Mouse (Mus musculus): ENCODE results near the gene 1600014C23Rik.

Gene 1600014C23Rik

DNA sequence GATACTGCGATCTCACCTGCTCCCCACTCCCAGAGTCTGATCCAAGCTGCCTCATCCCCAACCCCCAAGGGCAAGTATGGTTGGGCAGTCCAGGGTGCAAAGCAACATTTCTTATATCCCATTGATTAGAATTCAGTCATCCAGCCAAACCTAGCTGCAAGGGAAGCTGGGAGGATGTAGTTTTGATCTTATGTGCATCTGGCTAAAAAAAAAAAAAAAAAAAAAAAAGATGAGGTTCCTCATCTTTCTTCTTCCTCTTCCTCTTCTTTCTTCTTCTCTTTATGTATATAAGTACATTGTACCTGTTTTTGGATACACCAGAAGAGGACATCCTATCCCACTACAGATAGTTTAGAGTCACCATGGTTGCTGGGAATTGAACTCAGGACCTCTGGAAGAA is 17.7 kb upstream of the 1600014C23Rik start:
- DNase-seq = no peak

DNA sequence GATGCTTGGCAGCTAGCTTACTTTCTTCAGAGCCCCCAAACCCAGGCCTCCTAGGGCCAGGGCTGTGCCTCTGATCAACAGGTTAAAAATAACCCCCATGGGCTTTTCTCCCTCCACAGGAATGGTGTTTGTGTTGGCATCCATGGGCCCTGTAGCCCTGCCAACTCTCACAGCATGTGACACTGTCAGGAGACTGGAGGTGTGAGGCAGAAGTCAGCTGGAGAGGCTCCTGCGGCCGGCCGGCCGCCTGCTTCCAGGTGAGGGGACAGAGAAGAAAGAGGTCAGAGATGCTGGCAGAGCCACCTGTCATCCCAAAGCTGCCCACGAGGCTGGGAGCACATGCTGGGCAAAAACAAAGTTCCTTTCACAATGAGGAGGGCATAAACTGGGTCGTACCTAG is 15.5 kb upstream of the 1600014C23Rik start:
- peak; percentile 54 to 63 for DNase-seq

DNA sequence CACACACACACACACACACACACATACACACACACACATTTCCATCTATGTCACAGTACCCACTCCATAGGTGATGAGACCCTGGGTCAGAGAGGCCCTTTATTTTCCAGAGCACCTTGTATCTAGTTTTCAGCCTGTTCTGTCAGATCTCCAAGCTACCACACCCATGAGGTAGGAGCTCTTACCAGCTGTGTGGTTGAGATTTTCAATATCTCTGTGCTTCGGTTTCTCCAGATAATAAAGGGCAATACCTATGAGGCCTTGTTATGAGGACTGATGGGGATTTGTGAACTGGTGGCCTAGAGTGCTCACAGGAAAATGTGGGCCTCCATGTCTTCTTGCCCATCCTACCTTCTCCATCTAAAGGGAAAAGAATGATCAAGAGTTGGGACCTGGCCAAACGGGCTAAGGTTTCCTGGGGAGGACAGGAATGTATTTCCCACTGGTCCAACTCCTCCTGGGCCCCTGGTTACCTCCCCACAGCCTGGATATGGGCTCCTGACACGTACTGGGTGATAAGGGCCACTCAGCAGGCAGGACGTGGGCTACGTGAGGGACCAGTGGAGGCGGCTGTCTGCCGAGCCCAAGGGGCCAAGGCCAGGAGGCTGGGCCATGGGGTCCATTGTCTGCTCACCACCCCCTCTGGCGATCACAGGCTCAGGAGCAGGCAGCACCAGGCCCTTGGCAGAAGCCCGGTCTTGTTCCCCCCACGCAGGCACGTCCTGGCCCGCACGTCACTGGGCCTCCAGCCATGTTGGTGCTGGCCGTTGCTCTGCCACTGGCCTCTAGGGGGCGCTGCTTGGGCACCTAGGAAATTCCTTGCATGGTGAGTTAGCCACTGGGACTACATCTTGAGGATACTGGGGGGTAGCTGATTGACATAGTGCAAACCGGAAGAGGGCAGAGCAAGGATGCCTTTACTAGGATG is 14.5 kb upstream of the 1600014C23Rik start:
- DNase-seq = peak in 1 of 2 experiments; percentile 52

DNA sequence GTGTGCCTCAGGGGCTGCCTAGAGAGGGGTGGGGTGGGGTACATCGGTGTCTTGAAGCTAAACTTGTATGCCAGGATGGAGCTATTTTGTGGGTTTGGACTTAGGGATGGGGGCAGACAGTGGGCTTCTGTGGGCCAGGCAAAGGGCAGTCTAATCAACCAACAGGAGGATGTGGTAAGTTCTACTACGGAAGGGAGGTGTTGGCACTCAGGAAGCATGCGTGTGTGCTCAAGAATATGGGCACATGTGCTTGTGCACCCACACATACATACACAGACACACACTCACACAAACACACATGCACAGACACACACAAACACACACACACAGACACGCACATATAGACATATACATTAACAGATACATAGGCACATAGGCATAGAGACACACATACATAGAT is 13.6 kb upstream of the 1600014C23Rik start:
- DNase-seq = no peak

DNA sequence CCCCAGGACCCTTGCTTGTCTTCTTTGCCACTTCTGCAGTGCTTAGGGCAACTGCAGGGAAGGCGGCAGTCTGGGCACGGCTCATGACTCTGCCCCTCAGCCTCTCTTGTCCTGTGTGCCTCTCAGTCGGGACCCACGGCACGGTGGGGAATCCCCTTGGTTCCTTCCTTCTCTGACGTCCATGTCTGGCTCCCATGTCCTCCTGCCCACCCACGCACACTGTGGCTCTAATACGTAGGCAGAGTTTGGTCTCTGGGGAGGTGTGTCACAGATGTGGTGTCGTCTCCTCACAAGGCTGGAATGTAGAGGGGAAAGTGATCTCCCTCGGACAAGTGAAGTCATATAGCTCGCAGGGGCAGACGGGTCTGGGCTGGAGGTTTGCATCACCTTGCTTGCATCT is 13.1 kb upstream of the 1600014C23Rik start:
- no peak for DNase-seq

DNA sequence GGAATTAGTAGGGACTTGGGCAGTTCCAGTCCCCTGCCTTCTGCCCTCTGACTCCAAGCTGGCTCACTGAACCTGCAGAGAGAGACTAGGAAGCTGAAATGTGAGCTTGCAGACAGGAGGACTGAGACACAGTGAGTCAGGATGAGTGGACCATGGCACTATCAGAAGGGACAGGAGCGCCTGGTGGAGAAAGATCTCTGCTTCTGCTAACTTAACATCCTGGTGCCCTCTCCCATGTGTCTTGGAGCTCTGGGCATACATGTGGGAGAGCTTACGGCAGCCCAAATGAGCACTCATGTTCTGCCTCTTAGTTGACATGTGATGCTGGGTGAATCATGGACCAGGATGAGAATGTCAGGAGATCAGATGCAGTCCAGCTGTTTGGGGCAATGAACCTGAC is 12.0 kb upstream of the 1600014C23Rik start:
- DNase-seq = no peak

DNA sequence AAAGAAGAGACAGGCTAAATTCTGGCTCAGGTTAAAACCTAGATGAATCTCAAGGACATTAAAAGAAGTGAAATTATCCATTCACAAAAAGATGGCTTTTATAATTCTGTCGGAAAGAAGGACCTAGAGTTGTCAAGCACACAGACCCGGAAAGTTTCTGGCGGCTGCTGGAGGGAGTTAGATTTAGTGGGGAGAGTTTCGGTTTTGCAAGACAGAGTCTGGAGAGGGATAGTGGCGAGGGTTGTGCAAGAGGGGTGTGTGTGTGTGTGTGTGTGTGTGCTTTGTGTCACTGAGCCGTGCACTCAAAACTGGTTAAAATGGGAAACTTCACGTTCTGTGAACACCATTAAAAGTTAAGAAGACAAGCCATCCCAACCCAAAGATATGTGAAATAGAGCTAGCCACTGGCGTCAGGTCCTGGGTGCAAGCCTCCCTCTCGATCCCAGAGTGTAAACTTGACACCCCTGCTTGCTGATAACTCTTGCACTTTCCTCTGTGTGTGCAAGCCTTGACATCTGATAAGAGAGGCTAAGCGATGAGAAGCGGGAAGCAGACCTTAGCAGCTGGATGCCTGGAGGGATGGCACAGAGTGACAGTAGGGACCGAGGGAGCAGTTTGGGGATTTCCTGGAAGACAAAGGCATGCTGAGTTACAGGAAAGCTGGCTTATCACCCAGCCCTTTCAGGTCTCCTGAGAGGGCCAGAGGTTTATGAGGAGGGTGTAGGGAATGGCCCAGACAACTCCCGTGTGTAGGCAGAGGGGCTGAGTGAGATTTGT is 8.9 kb upstream of the 1600014C23Rik start:
- no peak for DNase-seq

DNA sequence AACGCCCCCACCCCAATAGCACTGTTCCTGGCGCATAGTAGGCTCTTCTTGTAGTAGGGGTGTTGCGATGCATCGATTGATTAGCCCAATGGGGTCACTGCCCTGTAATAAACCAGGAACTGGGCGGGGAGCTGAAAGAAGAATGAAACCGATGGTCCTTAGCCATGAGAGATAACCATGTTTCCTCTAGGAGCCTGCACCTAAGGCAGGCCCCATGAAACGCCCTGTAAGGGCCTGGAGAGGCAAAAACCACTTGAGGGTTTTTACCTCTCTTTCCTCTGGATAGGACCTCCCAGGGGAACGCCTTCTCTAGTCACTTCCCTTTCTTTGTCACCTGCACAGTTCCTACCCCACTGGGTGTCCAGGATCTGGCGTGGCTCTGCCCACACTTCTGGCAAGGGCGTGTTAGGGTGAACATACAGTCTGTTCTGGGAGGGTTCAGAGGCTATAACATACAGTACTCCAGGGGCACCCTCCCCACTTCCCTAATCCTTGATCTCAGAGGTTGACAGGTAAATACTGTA is 3.5 kb upstream of the 1600014C23Rik start:
- DNase-seq = no peak

DNA sequence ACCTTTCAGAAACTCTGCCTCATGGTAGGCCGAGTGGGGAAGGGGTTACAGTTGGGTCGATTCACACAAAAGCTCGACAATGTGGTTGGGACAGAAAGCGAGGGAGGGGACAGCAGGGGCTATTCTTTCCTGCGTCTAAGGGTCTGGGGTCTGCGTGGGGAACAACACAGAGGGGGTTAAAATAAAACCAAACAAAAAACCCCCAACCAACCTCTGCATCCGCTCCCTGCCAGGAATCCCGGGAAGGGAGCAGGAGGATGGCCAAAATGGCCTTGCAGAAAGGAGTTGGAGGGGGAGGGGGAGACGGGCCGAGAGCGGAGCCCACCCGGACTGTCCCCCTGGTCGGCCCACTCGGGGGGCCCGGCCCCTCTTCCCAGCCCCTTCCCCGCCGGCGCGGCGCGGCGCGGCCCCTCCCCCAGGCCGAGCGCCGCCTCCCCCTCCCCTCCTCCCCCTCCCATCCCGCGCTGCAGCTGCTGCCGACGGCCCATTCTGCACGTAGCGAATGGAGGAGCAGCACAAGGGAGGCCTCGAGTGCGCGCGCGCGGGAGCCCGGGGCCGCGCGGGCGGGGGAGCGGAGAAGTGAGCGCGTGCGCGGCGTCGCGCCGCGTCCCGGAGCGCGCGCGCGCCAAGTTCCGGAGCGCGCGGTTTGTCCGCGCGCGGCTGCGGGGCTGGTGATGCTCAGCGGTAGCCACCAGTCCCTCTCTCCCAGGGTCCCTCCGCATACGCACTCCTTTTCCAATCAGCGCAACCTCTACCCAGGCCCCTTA is 2.9 kb upstream of the 1600014C23Rik start:
- DNase-seq = peak; percentile 77 to 86

DNA sequence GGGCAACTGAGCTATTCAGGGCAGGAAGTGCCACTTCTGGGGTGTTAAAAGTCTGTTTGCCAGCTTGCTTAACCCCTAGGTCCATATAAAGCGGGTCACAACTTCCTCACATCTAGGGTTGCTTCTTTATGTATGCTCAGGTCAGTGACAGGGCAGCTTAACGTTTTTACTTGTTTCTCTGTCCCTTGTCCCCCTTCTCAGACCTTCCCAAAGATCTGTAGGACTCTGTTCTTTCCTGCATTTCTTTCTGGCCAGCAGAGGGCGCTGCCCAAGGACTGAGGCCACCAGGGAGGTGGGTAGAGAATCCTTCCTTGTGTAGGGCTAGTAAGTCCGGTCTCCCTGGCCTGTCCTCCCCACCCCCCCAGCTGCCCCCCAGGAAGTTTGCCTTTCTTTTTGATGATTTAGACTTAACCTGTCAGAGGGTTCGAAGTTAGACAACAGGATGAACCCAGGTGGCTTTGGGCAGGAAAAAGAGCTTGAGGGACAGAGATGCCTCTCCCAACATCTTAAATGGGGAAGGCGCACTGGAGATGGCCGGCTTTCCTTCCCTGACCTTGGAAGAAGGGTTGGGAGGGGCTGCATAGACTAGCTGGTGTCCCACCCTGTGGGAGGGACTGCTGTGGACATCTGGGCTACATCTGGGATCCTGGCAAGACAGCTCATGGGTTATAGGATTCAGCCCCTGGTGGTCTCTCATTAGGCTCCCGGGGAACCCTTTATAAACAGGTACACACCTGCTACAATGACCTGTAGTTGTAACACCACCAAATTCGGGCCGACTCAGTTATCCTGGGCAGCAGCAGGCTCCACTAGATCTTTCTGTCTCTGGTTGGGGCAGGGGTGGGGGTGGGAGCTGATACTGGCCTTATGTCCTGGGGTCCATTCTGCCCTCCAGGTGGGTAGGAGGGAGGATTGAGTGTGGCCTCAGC is 2.0 kb upstream of the 1600014C23Rik start:
- peak; percentile 78 to 92 for DNase-seq

DNA sequence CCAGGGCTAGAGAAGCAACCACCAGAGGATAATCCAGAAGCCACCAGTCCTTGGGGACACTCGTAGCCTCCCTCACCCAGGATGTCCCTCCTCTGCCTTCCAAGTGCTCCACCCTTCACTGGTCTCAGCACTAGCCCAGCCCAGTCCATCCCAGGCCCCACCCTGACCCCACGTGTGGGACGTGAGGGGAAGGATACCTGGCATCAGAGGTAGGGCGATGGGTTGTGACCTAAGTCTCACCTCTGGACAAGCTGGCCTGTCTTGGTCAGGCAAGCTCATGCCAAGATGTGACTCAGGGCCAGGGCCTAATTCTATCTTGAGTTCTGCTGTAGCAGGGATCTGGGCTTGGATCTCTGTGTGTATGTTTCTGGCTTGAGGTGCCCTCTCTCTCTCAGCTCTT is 1.2 kb upstream of the 1600014C23Rik start:
- peak in 1 of 2 experiments; percentile 9 for DNase-seq

DNA sequence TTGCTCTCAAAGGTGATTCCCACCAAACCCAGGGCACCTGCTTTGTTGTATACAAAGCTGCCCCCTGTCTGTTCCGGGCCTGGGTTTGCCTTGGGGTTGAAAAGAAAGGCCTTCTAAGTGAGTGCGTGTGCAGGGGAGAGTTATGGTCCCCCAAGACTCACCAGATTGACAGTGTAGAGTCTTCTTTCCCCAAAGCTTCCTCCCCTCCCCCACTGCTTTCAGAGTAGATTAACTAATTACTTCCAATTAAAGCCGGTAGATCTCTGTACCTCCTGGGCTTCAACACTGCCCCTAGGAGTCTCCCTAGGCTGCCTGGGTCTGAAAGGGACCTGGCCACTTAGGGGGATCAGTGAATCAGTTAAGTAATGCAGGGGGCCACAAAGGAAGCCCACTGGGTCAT is 689 bp upstream of the 1600014C23Rik start:
- no peak for DNase-seq

DNA sequence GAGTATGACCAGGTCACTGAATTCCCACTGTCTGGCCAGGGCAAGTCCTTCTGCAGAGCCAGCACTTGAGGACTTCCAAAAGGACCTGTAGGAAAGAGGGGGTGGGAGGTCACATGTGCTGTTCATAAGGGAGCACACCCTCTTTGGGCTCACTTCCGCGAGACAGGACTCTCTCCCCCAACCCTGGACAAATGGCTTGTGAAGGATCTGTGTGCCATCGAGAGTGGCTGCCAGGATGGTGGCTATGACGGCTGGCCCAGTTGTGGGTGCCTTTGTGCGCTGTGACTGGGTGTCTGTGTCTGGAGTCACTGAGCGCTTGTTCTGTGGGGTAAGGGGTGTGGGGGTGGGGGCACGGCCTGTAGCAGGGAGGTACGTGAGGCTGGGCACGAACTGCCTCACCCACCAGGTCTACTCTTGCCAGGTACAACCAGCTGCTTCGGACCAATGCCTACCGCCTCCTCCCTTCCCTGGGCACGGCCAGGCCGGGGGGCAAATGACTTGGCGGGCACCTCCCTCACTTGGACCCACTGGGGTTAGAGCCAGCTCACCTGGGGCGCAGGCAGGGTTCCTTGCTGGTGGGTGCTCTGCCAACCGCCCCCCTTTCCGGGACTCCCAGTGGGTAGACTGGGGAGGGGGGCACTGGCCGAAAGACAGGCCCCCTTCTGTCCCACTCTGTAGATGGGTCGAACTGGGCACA is 458 bp downstream of the 1600014C23Rik start:
- peak; percentile 29 to 38 for DNase-seq

DNA sequence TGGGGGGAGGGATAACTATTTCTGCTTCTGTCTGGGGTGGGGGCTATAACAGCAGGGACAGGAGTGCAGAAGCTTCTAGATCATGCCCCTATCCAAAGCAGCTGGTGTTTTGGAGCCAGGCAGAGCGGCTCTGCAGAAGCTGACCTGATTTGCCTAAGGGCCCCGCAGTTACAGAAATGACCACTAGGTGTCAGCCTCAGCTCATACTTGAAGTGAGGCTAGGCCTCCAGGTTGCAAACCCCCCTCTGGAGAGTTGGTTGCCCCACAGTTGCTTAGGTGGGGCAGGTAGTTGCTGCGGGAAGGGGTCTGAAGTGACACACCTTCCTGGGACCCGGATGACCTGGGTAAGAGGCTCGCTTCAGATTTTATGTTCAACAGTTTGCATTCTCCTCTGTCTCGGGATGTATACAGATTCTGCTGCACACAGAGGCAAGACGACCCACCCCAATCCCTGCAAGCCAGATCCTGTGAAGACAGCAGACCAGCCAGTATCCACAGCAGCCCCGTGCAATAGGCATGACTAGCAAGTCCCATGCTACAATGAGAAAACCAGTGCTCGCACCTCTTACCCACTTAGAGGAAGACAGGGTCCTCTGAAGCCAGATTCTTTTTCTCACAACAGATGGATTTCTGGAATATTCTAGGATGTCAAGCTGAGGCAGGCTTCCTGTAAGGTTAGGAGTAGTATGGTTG is 2.3 kb downstream of the 1600014C23Rik start:
- peak; percentile 83 to 92 for DNase-seq

DNA sequence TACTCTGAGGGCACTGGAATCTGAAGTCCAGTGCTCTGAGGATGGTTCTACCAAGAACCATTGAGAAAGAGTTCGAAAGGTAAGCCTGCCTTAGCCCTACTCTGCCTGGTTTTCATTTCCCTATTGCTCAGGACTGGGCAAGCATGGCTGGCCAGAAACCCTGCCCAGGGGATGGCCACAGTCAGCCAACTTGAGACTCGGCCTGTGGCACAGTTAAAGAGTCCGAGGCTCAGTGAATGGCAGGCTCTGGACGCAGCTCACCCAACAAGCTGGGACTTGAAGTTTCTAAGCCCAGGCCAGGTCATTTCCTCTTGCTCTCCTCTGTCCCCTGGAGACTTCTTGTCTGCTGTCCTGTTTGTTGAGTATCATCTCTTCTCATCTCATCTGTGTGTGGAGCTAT is 2.9 kb downstream of the 1600014C23Rik start:
- no peak for DNase-seq

DNA sequence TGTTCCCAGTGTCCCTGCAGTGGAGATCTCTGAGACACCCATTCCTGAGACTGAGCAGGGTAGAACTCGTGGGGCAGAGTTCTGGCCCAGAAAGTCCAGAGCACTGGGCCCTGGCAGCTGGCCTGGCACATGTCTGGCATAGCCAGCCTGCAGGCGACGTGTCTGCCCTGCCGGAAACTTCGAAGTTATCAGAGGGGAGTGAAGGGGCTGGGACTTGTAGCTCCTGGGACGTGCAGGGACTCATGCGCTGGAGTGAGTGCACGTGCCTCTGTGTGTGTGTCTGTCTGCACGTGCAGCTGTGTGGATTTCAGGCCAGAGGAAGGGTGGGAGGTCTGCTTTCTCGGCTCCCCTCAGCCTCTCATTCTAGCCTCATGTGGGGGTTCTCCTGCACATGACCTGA is 4.3 kb downstream of the 1600014C23Rik start:
- no peak for DNase-seq

DNA sequence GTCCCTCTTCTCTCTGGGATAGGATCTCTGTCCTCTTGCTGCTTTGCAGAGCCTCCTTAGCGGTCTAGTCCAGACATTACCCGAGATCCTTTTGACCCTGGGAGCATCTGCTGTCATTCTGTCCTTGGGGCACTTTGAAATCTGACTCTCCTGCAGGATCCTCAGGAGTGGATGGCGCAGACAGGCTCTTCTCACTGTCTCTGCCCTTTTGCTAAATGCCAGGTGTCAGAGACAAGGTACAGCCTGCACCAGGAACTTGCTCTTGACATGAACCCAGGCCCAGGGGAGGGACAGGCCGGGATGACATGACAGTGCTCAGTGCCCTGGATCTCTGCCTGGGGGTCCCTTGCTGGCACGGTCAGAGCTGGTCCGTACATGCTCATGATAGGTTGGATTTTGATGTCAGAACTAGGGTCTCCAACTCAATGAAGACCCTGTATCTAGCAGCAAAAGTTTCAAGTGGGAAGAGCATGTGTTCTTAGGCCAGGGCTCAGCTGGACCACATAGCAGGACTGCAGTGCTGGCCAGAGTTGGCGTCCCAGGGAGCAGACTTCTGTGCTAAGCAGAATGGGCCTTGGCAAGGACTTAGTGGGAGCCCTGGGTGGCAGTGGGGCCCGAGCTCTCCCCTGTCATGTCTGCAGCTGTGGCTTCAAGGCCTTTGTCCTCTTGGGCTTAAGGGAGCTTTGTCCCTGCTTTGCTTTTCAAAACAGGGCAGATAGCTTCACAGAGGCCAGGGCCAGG is 5.5 kb downstream of the 1600014C23Rik start:
- DNase-seq = no peak

DNA sequence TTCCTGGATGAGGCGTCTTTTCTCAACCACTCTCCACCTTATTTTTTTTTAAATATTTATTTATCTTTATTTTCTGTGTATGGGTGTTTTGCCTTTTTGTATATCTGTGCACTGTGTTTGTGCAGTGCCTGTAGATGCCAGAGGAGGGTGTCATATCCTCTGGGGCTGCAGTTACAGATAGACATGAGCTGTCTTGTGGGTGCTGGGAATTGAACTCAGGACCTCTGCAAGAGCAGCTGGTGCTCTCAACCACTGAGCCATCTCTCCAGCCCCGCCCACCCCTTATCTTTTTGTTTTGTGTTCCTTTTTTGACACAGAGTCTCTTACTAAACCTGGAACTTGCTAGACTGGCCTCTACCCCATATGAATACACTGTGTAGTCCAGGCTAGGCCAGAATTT is 6.2 kb downstream of the 1600014C23Rik start:
- DNase-seq = no peak

DNA sequence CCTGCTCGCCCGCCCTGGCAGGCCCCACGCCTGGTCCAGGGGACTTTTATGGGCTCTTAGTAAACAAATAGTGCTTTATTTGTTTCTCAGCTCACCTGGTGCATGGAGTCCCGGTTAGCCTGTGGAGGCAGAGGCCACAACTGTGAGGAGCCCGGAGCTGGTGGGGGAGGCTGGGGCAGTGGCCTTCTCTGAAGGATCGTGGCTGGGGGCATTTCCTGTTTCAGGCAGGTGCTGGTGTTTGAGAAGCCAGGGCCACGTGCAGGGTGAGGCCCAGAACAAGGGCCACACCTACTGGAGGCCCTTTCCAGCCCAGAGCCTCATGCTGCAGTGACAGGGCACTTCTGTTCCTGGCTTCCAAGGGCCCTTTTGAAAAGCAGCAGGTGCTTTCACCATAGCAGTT is 7.4 kb downstream of the 1600014C23Rik start:
- no peak for DNase-seq

DNA sequence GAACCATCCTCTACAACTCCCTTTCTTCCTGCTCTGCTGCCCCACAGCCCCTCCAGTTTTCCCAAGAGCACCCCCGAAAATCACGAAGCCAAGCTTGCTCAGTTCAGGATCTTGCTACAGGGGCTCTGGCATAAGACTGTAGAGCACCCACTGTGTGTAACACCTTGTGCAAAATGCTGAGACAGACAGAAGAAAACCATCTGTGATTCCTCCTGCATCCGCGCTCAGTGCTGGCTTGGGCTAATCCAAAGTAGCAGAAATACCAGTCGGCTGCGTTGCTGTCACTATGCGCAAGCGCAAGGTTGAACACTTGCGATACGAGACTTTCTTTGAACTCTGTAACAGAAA is 9.1 kb downstream of the 1600014C23Rik start:
- DNase-seq = no peak

Measured in kidney, postnatal 36 days (tissue).